Mouse (Mus musculus) G1E-ER4 (cell line): ENCODE measurements around the gene Gstm4. TPM values are rescaled to one million over a fixed set of nuclear protein-coding genes. Genes with fewer than 3 reads are reported as not detected.

Source experiments
- GATA1 ChIP-seq: IDR thresholded peaks from one replicate; pipeline ENCODE4 v1.8.0; 2012; ENCODE audit warnings: low read length, inconsistent platforms
- polyA plus RNA-seq: library from polyadenylated mRNA; stranded (reverse); fragments of >175 nt; gene quantifications from 2 replicates; pipeline ENCODE4 v1.2.3, GENCODE M21; 2012

Gstm4 gene
- polyA plus RNA-seq, 1 experiment = not detected

DNA sequence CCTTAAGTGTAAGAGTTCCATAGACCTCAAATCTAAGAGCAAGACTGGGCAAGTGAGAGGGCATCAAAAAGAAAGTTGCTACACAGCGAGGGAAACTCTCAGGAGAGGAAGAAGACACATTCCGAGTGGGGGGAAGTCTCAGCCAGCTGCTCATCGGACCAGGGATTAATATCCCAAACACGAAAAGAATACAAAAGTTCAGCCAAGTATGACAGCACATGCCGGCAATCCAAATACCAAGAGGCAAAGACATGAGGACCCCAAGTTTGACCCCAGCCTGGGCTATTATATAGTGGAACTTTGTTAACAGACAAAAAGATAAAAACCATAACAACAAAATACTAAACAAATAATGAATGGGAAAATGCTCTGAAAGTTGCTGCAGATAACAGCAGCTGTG, 11.5 kb downstream of the Gstm4 start:
- TF ChIP-seq GATA1 = no peak

DNA sequence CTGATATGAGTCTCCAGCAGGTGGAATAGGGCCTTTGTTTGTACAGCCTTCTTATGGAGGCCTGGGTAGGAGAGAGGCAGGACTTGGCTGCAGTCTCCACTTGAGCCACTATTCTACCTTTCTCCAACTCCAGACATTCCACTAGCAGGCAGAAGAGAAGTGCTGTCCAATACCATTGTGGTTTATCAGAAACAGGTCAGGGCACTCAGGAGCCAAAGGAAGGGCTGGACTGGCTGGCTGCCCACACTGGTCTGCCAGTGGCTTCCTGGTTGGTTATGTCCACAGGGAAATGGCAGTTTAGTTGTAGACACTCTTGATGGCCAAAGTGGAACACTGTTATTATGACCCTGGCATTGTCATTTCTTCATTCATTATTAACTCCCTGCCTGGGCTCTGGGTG, 12.6 kb downstream of the Gstm4 start:
- no peak for TF ChIP-seq GATA1

DNA sequence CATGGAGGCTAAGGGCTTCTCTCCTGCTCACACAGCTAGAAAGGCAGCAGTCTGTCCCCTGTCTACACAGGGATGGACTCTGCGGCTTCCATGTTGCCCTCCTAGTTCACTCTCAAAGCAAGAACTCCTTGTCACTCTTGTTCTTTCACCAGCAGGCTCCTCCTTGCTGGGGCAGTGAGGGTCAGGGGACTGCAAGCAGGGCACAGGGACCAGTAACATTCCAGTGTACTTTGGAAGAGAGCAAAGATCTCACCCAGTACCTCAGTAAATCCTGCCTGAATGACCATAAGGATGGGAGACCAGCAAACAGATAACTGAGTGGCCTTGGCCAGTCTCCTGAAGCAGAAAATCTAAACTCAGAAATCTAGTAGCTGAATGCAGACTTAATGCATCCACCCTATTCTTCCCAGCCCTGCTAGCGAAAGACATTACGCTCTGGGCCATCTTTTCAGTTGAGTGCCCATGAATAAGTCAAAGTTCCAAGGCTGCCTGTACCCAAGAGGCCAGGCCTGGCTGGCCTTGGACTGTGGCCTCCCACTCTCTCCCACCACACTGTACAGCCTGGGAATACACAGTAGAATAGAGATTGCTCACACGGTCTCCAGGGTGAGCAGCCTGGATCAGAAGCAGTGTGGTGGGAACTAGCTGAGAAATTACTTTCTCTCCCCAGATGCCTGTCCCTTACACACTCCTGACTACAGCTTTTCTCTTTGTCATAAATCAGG, 15.9 kb downstream of the Gstm4 start:
- no peak for TF ChIP-seq GATA1

DNA sequence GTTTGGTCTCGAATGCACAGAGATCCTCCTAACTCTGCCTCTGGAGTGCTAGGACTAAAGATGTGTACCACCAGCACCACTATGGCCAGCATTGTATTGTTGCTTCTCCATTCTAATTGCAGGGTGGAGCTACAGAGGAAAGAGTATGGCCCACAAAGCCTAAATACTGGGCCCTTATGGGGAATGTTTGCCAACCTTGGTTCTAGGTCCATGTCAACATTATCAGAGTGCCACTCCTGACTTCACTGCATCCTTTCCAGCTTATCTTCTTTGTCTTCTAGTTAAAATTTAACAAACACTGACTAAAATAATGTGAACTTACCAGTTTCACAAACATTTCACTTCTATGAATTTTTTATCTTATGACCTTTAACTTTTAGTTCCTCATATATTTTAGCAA, 18.1 kb downstream of the Gstm4 start:
- TF ChIP-seq GATA1 = no peak

DNA sequence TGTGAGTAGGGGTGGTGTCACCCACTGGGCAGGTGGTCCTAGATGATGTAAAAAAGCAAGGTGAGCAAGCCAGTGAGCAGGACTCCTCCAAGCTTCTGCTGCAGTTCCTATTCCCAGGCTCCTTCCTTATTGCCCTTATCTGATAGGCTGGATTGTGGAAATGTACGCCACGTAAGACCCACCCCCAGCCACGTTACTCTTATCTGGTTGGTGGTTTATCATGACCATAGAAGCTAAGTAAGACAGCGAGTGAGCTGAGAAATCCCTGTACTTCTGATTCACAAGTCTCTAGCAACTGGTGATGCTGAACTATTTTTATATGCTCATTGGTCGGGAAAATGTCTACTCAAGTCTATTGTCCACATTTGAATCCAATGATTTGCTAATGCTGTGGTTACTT, 18.6 kb downstream of the Gstm4 start:
- no peak for TF ChIP-seq GATA1

DNA sequence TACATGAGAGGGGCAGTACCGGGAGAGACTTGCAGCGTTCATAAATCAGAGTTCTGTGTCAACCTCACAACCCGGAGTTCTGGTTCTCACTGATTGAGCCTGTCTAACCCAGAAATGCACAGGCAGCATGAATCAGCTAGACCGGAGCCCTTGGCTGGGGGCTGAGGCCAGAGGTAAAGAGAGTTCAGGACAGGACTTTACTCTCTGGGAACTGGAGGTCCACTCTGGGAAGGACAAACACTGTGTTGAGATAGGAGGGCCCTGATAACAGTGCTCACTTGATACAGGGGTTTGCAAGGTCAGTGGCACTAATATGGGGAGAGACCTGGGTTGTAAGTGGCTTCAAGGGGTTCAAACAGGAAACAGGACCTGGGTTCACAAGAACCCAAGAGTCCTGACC, 19.4 kb downstream of the Gstm4 start:
- no peak for TF ChIP-seq GATA1

DNA sequence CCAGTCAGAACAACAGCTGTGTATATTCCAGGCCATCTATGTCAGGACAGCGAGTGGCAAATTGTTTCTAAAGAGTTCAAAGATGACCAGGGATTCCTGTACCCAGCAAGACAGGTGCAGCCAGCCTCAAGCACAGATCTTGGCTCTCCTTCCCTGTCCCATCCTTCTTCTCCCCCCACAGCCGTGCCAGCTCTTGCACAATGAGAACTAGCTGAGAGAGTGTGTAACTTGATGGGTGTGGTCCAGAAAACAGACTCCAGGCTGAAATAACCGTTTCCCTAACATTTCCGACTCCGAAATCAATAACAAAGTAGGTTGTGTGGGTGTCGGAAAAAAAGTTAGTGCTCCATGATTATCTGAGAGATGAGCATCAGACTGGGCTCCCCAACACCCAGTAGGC, 22.0 kb downstream of the Gstm4 start:
- TF ChIP-seq GATA1 = no peak

DNA sequence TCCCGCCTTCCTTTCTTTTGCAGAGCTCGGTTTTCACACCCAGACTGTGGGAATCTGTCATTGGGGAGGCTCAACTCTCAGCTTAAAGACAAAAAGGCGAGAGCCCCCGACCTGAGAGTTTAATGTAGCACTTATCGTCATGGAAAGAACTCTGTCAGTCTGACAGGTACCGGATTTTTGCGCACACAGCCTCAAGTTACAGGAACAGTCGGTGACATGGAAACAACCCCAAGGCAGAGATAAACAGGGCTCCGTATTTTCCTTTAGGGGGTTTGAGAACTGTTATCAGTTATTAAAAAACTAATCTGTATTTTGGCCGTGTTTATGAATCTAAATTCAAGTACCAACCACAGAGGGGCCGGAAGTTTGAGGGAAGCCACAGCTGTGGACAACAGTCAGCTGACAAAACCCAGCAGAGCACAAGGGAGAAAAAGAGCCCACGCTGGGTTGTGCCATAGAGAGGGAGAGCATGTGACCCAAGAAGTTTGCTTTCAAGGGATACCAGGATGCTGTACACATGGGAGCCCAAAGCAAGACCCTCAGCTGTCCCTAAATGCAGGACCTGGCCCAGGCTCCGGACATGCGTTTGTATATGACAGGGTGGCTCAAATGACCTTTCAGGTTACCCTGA, 26.4 kb downstream of the Gstm4 start:
- TF ChIP-seq GATA1 = no peak

DNA sequence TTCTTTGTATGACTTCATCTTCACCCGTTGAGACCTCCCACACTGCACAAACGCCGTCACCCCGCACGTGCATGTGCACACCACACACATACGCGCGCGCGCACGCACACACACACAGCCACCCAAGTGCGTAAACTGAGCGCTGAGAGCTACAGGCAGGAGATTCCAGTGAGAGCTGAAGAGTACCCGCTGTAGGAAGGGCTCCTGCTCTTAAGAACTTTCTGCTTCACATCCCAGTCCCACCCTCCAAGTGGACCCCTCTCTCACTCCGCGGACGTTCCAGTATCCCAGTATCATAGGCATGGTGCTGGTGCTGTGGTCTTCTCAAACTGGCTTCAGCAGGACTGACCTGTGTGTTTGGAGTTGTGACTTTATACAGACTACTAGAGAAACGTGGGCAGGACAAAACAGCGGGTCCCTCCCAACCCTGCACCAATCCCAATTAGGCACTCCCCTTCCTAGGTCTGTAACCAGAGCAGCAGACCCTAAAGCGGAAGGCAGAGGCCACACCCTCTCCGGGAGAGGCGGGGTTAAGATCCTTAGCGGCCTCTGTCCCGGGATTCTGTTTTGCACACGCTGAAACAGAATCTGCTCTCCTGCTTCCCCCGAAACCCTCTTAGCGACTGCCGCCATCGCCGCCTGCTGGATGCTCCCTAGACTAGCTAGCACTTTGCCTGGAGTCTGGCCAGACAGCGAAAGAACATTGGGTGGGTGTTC, 27.1 kb downstream of the Gstm4 start, which contains the start of gene Gstm1:
Gene Gstm1 (minus strand): TSS at position 501 of the 717 bp plus-strand sequence.
- no peak for TF ChIP-seq GATA1

DNA sequence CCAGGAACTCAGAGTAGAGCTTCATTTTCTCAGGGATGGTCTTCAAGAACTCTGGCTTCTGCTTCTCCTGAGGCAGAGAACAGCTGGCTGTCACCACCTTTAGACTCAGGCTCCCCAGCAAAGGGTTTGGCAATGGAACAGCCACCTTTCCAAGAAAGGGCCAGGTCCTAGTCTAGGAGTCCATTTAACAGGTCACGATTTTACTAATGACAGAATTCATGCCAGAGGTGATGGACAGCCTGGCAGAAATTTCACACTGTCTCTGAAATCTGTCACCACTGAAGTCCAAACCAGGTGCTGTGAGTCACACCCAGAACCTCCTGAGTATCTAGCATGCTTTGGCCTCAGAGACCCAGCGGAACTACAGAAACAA, 29.7 kb downstream of the Gstm4 start:
- TF ChIP-seq GATA1 = no peak

DNA sequence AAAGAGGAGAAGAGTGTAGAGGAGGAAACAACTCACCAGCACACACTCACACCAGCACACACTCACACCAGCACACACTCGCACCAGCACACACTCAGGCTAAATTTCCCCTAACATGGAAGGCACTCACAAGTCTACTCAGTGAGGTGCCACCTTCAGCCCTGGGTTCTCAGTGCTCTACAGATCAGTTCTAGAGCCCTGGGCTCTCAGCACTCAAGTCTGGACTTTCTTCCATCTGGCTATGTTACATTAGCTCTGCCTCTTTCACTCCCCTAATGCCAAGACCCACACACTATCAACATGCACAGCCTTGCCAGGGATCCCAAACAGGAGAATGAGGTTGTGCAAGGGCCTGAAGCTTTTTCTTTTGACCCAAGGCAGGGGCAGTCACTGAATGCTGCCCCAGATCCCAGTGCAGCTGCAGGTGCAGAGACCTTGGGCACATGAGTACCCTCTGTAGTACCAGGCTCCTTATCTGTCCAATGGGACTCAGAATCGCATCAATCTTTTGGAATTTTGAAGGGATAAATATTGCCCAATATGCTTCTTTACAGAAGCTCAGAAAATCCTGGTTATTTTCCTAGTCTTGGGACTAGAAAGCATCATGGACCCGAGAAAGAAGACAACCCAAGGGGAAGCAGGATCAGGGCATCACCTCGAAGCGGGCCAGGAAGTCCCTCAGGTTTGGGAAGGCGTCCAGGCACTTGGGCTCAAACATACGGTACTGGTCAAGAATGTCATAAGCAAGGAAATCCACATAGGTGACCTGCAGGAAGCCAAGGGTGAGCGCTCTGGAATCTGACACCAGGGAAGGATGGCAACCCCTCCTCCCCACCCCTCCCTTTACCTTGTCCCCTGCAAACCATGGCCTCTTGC, 30.4 kb downstream of the Gstm4 start:
- no peak for TF ChIP-seq GATA1

DNA sequence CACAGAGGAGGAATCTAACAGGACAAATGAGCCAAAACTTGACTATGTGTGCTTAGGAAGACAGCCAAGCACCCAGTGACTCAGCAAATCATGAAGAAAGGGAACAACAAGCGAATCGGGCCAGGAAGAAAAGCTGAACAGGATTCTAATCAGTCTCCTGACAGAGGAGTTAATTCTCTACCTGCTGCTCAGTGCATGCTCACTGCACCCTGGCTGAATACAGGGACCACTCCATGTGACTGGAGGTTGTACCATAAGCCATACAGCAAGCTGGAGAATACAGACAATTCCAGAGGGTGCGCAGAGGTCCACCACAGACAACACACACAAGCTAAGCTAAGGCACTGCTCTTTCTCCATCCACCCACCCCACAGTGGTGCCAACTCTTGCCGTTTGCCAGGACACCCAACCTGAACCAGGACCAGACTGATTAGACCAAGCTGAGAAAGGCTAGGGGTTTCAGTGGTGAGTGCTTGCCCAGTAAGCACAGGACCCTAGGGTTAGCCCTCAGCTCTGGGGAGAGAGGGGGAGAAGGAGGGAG, 31.3 kb downstream of the Gstm4 start:
- TF ChIP-seq GATA1 = no peak

DNA sequence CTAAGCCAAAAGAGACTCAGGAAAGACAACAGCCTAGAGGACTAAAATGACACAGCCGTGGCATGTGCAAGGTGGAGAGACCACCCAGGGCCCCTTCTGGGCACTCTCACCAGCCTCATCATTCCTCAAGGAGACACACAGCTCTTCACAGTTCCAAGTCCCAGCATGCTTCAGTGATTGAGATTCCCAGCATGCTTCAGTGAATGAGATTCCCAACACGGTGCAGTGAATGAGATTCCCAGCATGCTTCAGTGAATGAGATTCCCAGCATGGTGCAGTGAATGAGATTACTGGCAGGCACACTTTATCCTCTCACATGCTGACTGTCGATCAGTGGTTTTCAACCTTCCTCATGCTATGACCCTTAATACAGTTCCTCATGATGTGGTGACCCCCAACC, 33.1 kb downstream of the Gstm4 start:
- TF ChIP-seq GATA1 = no peak

DNA sequence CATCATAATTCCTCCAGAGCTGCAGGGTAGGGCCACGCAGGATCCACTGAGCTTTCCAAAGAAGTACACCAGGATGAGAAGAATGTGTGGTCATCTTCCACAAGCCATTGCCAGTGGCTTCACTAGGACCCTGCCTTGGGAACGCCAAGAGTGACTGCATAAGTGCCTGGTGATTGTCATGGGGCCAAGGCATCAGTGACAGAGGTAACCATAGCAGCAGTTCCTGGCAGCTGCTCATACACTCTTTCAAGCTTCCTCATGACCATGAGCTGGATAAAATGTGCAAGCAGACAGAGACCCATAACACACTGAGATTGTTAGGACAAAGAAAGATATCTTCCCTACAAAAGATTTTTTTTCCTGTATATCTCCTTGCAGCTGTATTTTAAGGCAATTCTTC, 34.4 kb downstream of the Gstm4 start:
- no peak for TF ChIP-seq GATA1

DNA sequence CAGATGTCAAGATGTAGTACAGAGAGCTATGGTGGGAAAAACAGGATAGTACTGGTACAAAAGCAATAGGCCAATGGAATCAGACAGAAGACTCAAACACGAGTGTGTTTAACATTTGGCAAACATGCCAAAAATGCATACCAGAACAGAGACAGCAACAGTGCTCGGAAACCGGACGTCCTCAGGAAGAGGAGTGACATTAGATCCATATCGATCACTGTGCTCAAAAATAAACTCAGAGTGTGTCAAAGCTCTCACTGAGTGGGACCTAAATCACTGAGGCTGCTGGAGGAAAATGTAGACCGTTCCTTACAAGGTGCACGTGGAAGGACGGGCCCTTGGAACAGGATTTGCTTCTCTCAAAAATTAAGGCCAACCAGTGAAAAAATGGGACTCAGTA, 42.7 kb downstream of the Gstm4 start:
- TF ChIP-seq GATA1 = no peak
